Mouse (Mus musculus): ENCODE data around the gene Mbl1. TPM values are rescaled to one million over a fixed set of nuclear protein-coding genes. Genes with fewer than 3 reads are reported as not detected.

Gene Mbl1
- total and polyA plus RNA-seq, 3 experiments = not detected

DNA sequence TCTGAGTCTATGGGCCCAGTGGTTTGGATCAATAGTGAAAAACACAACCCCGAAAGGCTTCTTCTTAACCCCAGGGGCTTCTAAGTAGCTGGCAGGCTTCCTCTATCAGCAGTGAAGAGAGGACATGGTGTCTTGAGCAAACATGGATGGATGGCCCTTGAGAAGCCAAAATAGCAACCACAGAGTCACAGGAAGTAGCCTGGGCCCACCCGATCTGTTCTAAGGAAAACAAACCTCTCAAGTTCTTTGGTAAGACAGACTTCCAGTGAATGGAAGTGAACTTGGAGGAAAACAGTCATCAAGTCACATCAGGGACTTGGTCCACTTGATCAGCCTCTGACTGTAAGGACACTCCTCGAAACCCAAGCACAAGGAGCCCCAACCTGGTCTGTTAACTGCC lies 4.3 kb upstream of the Mbl1 start:
- Histone ChIP-seq H3K4me3 (no peak overlapping the region), H3K9ac (ENCODE audit: low read depth, low read length) (no peak overlapping the region), H3K79me2 (replicated peaks; ENCODE audit: control insufficient read depth, insufficient read depth, low read length) (no peaks in the 10 kb centered on the region), H3K27me3 (ENCODE audit: control insufficient read depth, insufficient read depth, low read length) (no peaks in the 10 kb centered on the region), H3K36me3 (ENCODE audit: control insufficient read depth, insufficient read depth, low read length) (no peaks in the 10 kb centered on the region), H3K27ac (no peak overlapping the region), H3K4me1 (ENCODE audit: control insufficient read depth, insufficient read depth, low read length) (no peaks in the 10 kb centered on the region)
- 71% methylated on average over 3 of the region's 3 CpGs for whole genome bisulfite sequencing
- DNase-seq = no peak
- TF ChIP-seq EP300 (IDR thresholded peaks at IDR 0.05; ENCODE audit: insufficient read depth, low read depth, low read length) (no peak), CTCF (IDR thresholded peaks at IDR 0.05) (no peak), POLR2A (IDR thresholded peaks at IDR 0.05; ENCODE audit: insufficient read depth, low read depth, low read length) (no peak)
- intact Hi-C loops (cut with DNase I) = no loop called here

DNA sequence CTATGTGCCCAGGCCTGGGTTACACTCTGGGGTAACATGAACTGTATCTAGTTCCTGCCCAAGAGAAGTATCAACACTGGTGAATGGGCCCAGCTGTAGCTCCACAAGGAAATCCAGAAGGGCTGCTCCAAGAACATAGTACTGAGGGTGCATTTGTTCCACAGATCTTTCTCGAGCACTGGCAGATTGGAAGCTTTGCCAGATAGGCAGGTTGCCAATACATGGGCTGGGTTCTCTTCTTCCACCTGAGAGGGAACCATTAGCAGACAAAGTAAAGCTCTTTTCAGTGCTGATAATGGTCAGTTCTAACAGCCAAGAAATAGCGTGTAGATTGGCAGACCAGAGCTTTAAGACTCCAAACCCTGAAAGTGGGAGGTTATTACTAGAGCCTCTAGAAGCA lies 3.9 kb upstream of the Mbl1 start:
- TF ChIP-seq EP300 (IDR thresholded peaks at IDR 0.05; ENCODE audit: insufficient read depth, low read depth, low read length) (no peak), CTCF (IDR thresholded peaks at IDR 0.05) (no peak), POLR2A (IDR thresholded peaks at IDR 0.05; ENCODE audit: insufficient read depth, low read depth, low read length) (no peak)
- H3K27ac ChIP-seq = no peak overlapping the region
- no peaks in the 10 kb centered on the region for H3K27me3 ChIP-seq (ENCODE audit: control insufficient read depth, insufficient read depth, low read length)
- H3K4me3 ChIP-seq = no peak overlapping the region
- no peak overlapping the region for H3K9ac ChIP-seq (ENCODE audit: low read depth, low read length)
- intact Hi-C loops (cut with DNase I) = no loop called here
- H3K79me2 ChIP-seq (replicated peaks; ENCODE audit: control insufficient read depth, insufficient read depth, low read length) = no peaks in the 10 kb centered on the region
- H3K4me1 ChIP-seq (ENCODE audit: control insufficient read depth, insufficient read depth, low read length) = no peaks in the 10 kb centered on the region
- DNase-seq = no peak
- 37% methylated on average over 2 of the region's 2 CpGs for WGBS
- no peaks in the 10 kb centered on the region for H3K36me3 ChIP-seq (ENCODE audit: control insufficient read depth, insufficient read depth, low read length)

DNA sequence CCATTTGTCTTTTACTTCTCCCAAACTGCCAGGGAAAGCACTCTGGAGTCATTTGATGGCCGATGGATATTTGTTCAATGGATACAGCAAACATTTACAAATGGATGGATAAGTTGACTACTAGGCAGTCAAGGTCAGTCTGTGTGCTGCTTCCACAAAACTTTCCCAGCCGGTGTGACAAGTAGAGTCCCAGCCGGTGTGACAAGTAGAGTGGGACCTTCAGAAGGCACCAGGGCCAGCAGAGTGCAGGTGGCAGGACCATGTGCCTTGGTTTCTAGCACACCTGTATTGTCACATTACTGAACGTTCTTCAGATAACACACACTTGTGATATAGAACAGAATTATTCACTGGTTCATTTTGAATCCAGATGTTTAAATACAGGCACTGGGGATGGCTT lies 8.8 kb downstream of the Mbl1 start:
- intact Hi-C loops (cut with DNase I) = no loop called here
- H3K9ac ChIP-seq (ENCODE audit: low read depth, low read length) = no peak overlapping the region
- no peak for TF ChIP-seq EP300 (IDR thresholded peaks at IDR 0.05; ENCODE audit: insufficient read depth, low read depth, low read length)
- no peak for TF ChIP-seq POLR2A (IDR thresholded peaks at IDR 0.05; ENCODE audit: insufficient read depth, low read depth, low read length)
- TF ChIP-seq CTCF (IDR thresholded peaks at IDR 0.05) = no peak
- no peaks in the 10 kb centered on the region; the same call in 1 of the 2 replicates for H3K4me1 ChIP-seq (ENCODE audit: control insufficient read depth, insufficient read depth, low read length)
- H3K27ac ChIP-seq = no peak overlapping the region
- H3K27me3 ChIP-seq (ENCODE audit: control insufficient read depth, insufficient read depth, low read length) = no peaks in the 10 kb centered on the region
- 80% methylated on average over 4 of the region's 4 CpGs for WGBS
- DNase-seq = no peak
- no peaks in the 10 kb centered on the region for H3K36me3 ChIP-seq (ENCODE audit: control insufficient read depth, insufficient read depth, low read length)
- H3K79me2 ChIP-seq (replicated peaks; ENCODE audit: control insufficient read depth, insufficient read depth, low read length) = no peaks in the 10 kb centered on the region
- H3K4me3 ChIP-seq = no peak overlapping the region

DNA sequence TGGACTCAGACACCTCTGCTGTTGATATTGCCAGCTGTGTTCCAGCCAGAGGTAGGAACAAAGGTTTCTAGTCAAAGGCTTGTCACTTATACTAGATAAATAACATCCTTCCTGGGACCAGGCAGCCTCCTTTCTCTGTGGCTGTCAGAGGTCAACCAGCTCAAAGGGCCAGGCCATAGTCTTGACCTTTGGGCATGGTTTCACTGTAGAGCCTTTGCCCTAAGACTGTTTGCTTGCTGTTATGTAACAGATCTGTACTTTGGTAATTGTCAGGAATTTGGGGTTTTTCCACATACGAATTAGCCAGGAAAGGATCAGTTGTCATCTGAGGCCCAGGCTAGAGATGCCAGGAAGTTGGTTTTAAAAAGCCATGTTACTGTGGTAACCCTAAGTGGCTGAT lies 9.5 kb downstream of the Mbl1 start:
- intact Hi-C loops (cut with DNase I) = no loop called here
- no peak overlapping the region for H3K27ac ChIP-seq
- TF ChIP-seq CTCF (IDR thresholded peaks at IDR 0.05) (no peak), POLR2A (IDR thresholded peaks at IDR 0.05; ENCODE audit: insufficient read depth, low read depth, low read length) (no peak), EP300 (IDR thresholded peaks at IDR 0.05; ENCODE audit: insufficient read depth, low read depth, low read length) (no peak)
- H3K4me3 ChIP-seq = no peak overlapping the region
- H3K79me2 ChIP-seq (replicated peaks; ENCODE audit: control insufficient read depth, insufficient read depth, low read length) = no peaks in the 10 kb centered on the region
- WGBS = 33% methylated on average over 1 of the region's 1 CpGs
- no peak for DNase-seq
- H3K27me3 ChIP-seq (ENCODE audit: control insufficient read depth, insufficient read depth, low read length) = no peaks in the 10 kb centered on the region
- no peaks in the 10 kb centered on the region for H3K36me3 ChIP-seq (ENCODE audit: control insufficient read depth, insufficient read depth, low read length)
- no peak overlapping the region for H3K9ac ChIP-seq (ENCODE audit: low read depth, low read length)
- H3K4me1 ChIP-seq (ENCODE audit: control insufficient read depth, insufficient read depth, low read length) = no peaks in the 10 kb centered on the region; the same call in 1 of the 2 replicates

DNA sequence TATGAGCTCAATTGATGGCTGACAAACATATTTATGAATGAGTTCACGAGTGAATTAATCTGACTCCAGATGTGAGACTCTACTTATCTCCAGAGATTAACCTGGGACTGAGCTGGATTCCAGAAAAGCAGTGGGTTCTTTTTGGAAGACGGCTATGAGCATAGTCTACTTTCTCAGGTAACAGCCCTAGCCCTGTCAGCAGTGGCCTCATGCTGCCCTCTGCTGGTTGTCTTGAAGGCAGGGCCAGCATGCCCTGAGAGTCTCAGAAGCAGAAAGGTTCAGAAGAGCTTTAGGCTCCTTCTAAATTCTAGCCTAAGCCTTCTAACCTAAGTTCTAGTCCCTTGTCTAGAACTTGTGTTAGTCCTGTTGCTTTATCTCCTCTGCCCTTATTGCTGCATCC lies 11.4 kb downstream of the Mbl1 start:
- Histone ChIP-seq H3K4me1 (ENCODE audit: control insufficient read depth, insufficient read depth, low read length) (no peaks in the 10 kb centered on the region; the same call in 1 of the 2 replicates), H3K36me3 (ENCODE audit: control insufficient read depth, insufficient read depth, low read length) (no peaks in the 10 kb centered on the region), H3K9ac (ENCODE audit: low read depth, low read length) (no peak overlapping the region), H3K79me2 (replicated peaks; ENCODE audit: control insufficient read depth, insufficient read depth, low read length) (no peaks in the 10 kb centered on the region), H3K4me3 (no peak overlapping the region), H3K27me3 (ENCODE audit: control insufficient read depth, insufficient read depth, low read length) (no peaks in the 10 kb centered on the region), H3K27ac (no peak overlapping the region)
- WGBS = 11% methylated on average over 2 of the region's 2 CpGs
- peak; percentile 14 to 24 for DNase-seq
- intact Hi-C loops (cut with DNase I) = loop anchor here (2.0 kb wide), 1 partner anchor 70 kb away; no protein-coding TSS in a partner anchor
- 0 out of 2 replicates have a peak, but pooled peaks have one; percentile 19 for TF ChIP-seq EP300 (IDR thresholded peaks at IDR 0.05; ENCODE audit: insufficient read depth, low read depth, low read length)
- TF ChIP-seq POLR2A (IDR thresholded peaks at IDR 0.05; ENCODE audit: insufficient read depth, low read depth, low read length) = no peak
- peak; percentile 77 for TF ChIP-seq CTCF (IDR thresholded peaks at IDR 0.05)

DNA sequence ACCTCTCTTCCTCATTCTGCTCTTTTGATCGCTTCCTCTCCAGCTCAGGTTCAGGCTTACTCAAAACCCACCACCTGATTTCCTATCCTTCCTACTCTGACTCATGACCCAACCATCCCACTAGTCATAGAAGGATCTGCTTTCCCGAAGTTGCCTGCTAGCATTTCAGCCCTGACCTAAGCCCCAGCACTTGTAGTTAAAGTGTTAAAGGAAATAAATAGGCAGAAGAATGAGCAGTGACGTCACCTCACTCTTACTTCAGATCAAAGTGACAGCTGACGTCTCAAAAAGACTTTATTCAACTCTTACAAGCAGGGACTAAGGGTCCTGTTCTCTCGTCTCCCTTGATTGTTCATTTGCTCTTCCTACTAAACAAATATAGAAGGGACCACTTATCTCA lies 16.0 kb downstream of the Mbl1 start:
- Histone ChIP-seq H3K4me1 (ENCODE audit: control insufficient read depth, insufficient read depth, low read length) (no peaks in the 10 kb centered on the region), H3K4me3 (no peak overlapping the region), H3K36me3 (ENCODE audit: control insufficient read depth, insufficient read depth, low read length) (no peaks in the 10 kb centered on the region), H3K27ac (no peak overlapping the region), H3K79me2 (replicated peaks; ENCODE audit: control insufficient read depth, insufficient read depth, low read length) (no peaks in the 10 kb centered on the region), H3K27me3 (ENCODE audit: control insufficient read depth, insufficient read depth, low read length) (no peaks in the 10 kb centered on the region), H3K9ac (ENCODE audit: low read depth, low read length) (no peak overlapping the region)
- DNase-seq = no peak
- intact Hi-C loops (cut with DNase I) = no loop called here
- WGBS = 39% methylated on average over 5 of the region's 5 CpGs
- TF ChIP-seq CTCF (IDR thresholded peaks at IDR 0.05) = no peak
